Mouse (Mus musculus): ENCODE measurements around the gene Ubald1. TPM values are rescaled to one million over a fixed set of nuclear protein-coding genes. Genes with fewer than 3 reads are reported as not detected.

Gene Ubald1
- polyA plus RNA-seq, 1 experiment = 189 TPM

- no peak for TF ChIP-seq GATA1 (IDR thresholded peaks at IDR 0.05; ENCODE audit: low read length)
Measured at GRCm38 (mm10) chr16:4861392-4861791, 18.7 kb downstream of the Ubald1 start.

- TF ChIP-seq GATA1 (IDR thresholded peaks at IDR 0.05; ENCODE audit: low read length) = no peak
Measured at GRCm38 (mm10) chr16:4855046-4855650, 25.0 kb downstream of the Ubald1 start.

GRCm38 (mm10) chr16:4850938-4851628, 29.0 kb downstream of the Ubald1 start:
- no peak for TF ChIP-seq GATA1 (IDR thresholded peaks at IDR 0.05; ENCODE audit: low read length)

DNA sequence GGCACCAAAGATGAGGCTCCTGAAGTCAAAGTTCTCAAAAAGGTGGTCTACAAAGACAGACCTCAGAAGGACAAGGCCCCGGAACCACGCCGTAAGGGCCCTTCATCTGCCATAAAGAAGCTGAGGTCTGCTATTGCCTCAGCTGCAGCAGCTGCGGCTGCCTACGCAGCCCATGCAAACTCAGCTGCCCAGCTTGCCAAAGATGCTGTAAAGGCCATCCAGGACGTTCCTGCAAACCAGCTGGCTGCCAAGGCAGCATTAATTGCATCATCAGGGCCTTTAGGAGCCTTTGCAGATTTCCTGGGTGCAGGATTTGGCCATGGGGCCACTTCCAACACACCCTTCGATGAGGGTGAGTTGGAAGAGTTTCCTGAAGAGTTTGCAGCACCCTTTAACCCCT, 29.8 kb downstream of the Ubald1 start:
- TF ChIP-seq GATA1 (IDR thresholded peaks at IDR 0.05; ENCODE audit: low read length) = no peak

DNA sequence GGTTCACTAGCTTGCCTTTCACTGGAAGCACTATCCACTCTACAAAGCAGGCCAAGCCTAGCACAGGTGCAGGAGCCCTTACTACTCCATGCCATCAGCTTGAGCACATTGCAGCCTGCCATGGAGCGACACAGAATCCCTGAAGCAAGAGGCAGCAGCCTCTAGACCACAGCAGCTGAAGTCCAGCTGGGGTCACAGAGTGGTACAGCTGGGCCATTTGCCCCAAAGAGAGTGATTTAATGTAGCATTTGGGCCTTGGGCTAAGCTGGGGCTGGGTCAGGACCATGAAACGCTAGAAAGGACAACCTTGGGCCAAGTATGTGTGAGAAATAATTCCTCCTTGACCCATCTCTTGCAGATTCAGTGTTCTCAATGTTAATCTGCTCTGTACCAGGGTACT, 32.0 kb downstream of the Ubald1 start:
- TF ChIP-seq GATA1 (IDR thresholded peaks at IDR 0.05; ENCODE audit: low read length) = no peak

GRCm38 (mm10) chr16:4847041-4847440, 33.1 kb downstream of the Ubald1 start:
- no peak for TF ChIP-seq GATA1 (IDR thresholded peaks at IDR 0.05; ENCODE audit: low read length)

GRCm38 (mm10) chr16:4840231-4840630, 39.9 kb downstream of the Ubald1 start:
- no peak for TF ChIP-seq GATA1 (IDR thresholded peaks at IDR 0.05; ENCODE audit: low read length)

DNA sequence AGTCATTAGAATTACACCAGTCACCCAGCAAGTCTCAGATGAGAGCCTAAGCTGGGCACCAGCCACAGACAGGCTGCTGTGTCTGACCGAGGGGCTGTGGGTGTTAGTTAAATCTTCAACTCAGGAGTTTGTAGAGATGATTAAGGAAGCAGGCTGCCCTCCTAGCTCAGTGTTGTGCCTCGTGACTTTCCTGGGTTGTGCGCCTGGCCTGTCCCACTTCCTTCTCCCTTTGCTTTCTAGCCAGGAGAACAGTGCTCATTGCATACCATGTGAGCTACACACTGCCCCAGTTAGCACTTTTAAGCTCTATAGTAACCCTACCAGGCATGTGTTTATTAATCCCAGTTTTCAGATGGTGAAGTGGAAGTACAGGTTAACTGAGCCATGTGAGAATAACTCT, 40.6 kb downstream of the Ubald1 start:
- TF ChIP-seq GATA1 (IDR thresholded peaks at IDR 0.05; ENCODE audit: low read length) = no peak

DNA sequence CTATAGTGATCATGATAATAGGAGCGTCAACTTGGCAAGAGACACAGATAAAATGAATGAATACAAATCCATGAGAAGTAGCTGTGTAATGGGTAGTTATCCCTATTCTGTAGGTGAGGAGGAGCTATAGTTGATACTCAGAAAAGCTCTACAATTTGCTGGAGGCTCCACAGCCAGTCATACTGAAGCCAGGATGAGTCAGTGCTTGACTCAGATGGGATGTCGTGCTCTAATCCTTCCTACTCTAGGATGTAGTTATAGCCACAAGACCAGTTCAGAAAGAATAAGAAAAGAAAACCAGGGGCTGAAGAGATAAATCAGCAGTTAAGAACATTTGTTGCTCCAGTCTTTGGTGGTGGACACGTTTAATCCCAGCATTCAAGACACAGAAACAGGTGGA, 42.5 kb downstream of the Ubald1 start:
- no peak for TF ChIP-seq GATA1 (IDR thresholded peaks at IDR 0.05; ENCODE audit: low read length)

DNA sequence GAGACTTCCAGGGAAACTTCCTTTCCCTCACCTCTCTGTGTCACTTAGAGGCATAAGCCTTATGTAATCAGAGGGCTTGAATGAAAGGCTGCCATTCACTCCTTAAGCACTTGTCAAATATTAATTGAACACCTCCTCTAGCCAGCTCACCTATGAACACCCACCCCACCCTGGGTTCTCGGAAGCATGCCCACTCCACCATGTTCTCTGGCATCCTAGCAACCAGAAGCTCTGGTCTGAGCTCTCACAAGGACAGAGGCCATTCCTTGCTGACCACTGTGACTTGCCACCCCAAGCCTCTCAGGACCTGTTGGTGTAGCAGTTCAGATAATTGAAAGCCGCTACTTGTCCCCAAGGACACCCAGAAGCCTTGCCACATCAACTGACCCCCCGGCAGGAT, 44.9 kb downstream of the Ubald1 start, which contains the start of gene 4930562C15Rik:
4930562C15Rik (plus strand) TSS at position 226 of the 400 bp plus-strand sequence.
- no peak for TF ChIP-seq GATA1 (IDR thresholded peaks at IDR 0.05; ENCODE audit: low read length)

DNA sequence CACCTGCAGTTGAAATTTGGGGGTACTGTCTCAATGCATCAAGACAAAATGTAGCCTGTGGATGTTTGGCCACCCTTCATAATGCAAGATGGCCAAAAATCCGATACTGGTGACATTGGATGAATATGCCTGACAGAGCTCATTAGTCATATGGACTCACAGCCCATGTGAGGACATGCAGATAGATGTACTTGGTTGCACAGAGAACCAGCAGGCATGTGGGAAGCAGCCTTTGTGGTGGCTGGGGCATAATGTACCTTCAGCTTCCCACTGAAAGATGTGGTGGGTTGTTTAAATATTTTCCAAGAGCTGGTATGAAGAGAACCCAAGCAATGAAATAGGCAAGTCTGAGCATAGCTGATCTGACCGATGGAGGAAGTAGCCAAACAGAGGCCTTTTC, 46.3 kb downstream of the Ubald1 start:
- TF ChIP-seq GATA1 (IDR thresholded peaks at IDR 0.05; ENCODE audit: low read length) = no peak

DNA sequence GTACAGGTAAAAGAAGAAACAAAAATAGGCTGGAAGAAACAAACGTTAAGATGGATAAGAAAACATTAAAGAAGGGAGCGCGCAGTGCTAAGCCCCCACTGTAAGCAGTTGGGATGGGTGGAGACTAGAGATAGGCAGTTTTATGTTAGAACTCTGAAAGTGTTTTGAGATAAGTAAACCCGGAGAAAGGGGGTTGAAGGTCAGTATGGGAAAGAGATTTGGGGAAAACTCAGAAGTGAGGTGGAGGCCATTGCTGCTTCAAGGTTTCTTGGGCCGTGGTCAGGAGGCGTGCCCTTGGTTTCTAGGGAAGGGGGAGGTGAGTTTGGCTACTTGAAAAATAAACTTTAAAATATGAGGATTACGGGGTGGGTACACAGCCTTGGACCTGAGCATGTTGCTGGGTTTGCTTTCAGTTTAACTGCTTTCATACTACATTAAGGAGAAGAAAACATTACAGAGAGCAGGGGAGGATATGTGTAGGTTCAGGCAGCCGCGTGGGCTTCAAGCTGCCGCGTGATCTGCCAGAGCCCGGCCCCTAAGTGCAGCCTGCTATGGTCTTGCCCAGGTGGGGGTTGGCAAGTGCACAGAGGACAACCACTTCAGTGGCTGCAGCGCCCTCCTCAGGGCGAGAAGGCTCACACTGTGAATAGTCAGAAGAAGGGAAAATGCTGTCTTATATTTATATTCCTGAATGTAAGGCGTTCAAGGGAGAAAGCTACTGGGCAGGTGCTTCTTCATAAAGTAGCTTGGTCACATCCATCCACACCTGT, 48.3 kb downstream of the Ubald1 start:
- no peak for TF ChIP-seq GATA1 (IDR thresholded peaks at IDR 0.05; ENCODE audit: low read length)

GRCm38 (mm10) chr16:4829271-4829900, 50.7 kb downstream of the Ubald1 start:
- no peak for TF ChIP-seq GATA1 (IDR thresholded peaks at IDR 0.05; ENCODE audit: low read length)

DNA sequence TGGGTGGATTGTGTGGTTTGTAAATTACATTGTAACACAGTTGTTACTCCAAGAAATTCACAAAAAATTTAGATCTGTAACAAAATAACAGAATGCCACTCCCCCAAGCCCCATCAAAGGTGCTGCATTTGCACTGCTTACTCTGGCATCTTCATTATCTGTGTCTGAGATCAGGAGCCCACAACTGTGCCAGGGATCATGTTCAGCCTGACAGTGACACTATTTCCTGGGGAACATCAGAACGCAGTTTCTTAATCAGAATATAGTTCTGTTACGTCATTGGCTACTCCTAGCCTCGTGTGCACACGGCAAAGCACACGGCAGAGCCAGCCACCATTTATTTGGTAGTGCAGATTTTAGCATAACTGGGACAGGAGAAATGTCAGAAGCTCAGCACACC, 52.5 kb downstream of the Ubald1 start:
- TF ChIP-seq GATA1 (IDR thresholded peaks at IDR 0.05; ENCODE audit: low read length) = no peak

Other genes starting within 250 kb of the Ubald1 start
- gene Vasn, start 240.4 kb downstream of the Ubald1 start, polyA plus RNA-seq (2012) = not detected in 2 replicates
- 50.7 and 70.0 TPM in 2 replicates for gene Dnaja3, start 240.3 kb downstream of the Ubald1 start, polyA plus RNA-seq (2012)
- gene Coro7, start 200.5 kb downstream of the Ubald1 start, polyA plus RNA-seq (2012) = 237 and 252 TPM in 2 replicates
- 7.4 and 15.2 TPM in 2 replicates for gene Nmral1, start 161.0 kb downstream of the Ubald1 start, polyA plus RNA-seq (2012)
- gene Hmox2, start 154.0 kb downstream of the Ubald1 start, polyA plus RNA-seq (2012) = 1.5 and 1.8 TPM in 2 replicates
- gene Cdip1, start 90.0 kb downstream of the Ubald1 start, polyA plus RNA-seq (2012) = 34.7 and 56.1 TPM in 2 replicates
- not detected in 2 replicates for gene 4930562C15Rik, start 44.9 kb downstream of the Ubald1 start, polyA plus RNA-seq (2012)
- gene Mgrn1, start 5.9 kb upstream of the Ubald1 start, polyA plus RNA-seq (2012) = 21.5 and 23.9 TPM in 2 replicates
- 45.2 and 49.4 TPM in 2 replicates for gene Nudt16l1, start 58.4 kb upstream of the Ubald1 start, polyA plus RNA-seq (2012)
- 21.3 and 23.5 TPM in 2 replicates for gene Anks3, start 83.9 kb upstream of the Ubald1 start, polyA plus RNA-seq (2012)
- 0.08 TPM in 1 of 2 replicates, not detected in the other for gene Sept12, start 117.5 kb upstream of the Ubald1 start, polyA plus RNA-seq (2012)
- not detected in 2 replicates for gene Smim22, start 127.0 kb upstream of the Ubald1 start, polyA plus RNA-seq (2012)
- 17.5 and 28.8 TPM in 2 replicates for gene Rogdi, start 133.2 kb upstream of the Ubald1 start, polyA plus RNA-seq (2012)
- gene Glyr1, start 169.5 kb upstream of the Ubald1 start, polyA plus RNA-seq (2012) = 17.1 and 26.7 TPM in 2 replicates
- gene Ubn1, start 169.7 kb upstream of the Ubald1 start, polyA plus RNA-seq (2012) = 15.6 and 16.6 TPM in 2 replicates

Data from G1E-ER4 (cell line).